Mouse (Mus musculus): Measurements from ENCODE around the gene Hoxa6. TPM values are rescaled to one million over a fixed set of nuclear protein-coding genes. Genes with fewer than 3 reads are reported as not detected.

Gene Hoxa6
- total and polyA plus RNA-seq, 3 experiments = 0.58 to 2.2 (median 2.1) TPM

DNA sequence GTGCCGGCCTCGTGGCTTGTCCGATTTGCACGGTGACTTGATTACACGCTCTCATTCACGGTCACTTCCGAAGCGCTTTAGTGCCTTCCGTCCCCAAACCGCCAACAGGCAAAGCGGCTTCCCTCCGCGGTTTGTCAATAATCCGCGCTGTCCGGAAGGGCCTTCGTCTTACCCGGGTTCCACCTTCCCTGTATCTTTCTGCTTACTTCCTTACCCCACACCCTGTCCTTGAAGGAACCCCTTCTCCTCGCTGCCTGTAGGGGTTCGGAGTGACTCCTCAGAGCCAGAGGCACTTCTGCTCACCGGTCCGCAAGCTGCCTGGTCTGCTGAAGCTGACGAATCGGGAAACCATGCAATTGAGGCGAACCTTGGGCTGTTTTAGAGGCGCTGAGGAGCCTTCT lies 37.9 kb upstream of the Hoxa6 start:
- Histone ChIP-seq H3K79me2 (replicated peaks; ENCODE audit: control insufficient read depth, extremely low read depth, insufficient read depth, poor library complexity, severe bottlenecking) (no peaks in the 10 kb centered on the region), H3K4me2 (ENCODE audit: insufficient read depth, low read depth, poor library complexity, severe bottlenecking) (no peak overlapping the region), H3K9ac (ENCODE audit: insufficient read depth, low read depth) (no peak overlapping the region), H3K4me1 (ENCODE audit: control insufficient read depth in 1 of 2, insufficient read depth in 2 of 2) (no peaks in the 10 kb centered on the region), H3K27ac (ENCODE audit: insufficient read depth, low read depth) (no peak overlapping the region), H3K9me3 (replicated peaks; ENCODE audit: low read length) (peaks cover 5% of the 10 kb centered on the region), H3K4me3 (replicated peaks in 1 of 3; ENCODE audit: low read depth in 2 of 3, low read length in 2 of 3, poor library complexity in 1 of 3) (no peak overlapping the region), H3K27me3 (replicated peaks) (no peaks in the 10 kb centered on the region), H3K36me3 (replicated peaks in 1 of 2; ENCODE audit: control insufficient read depth in 1 of 2, insufficient read depth in 1 of 2, low read length in 1 of 2) (no peaks in the 10 kb centered on the region)
- in situ Hi-C loops (cut with MboI; ENCODE audit: low pct_ligation_motif_present, low pct_unique_long_range_greater_than_20kb, low sequenced_read_pairs) (no loop called here), dilution Hi-C loops (cut with MboI; ENCODE audit: extremely low pct_ligation_motif_present, extremely low pct_unique_long_range_greater_than_20kb, low sequenced_read_pairs) (no loop called here)
- TF ChIP-seq TCF12 (IDR thresholded peaks at IDR 0.05; ENCODE audit: low read depth, low read length) = no peak
- no peak for TF ChIP-seq ZC3H11A (IDR thresholded peaks at IDR 0.05; ENCODE audit: low read depth, low read length)
- no peak for TF ChIP-seq MAZ (IDR thresholded peaks at IDR 0.05; ENCODE audit: low read depth, low read length)
- no peak for TF ChIP-seq ELF1 (IDR thresholded peaks at IDR 0.05; ENCODE audit: low read depth, low read length)
- no peak for TF ChIP-seq CHD1 (IDR thresholded peaks at IDR 0.05; ENCODE audit: low read depth, low read length)
- no peak for TF ChIP-seq JUN (IDR thresholded peaks at IDR 0.05; ENCODE audit: insufficient read depth, low read depth, low read length)
- TF ChIP-seq ZNF384 (IDR thresholded peaks at IDR 0.05; ENCODE audit: low read depth, low read length) = no peak
- no peak for DNase-seq (ENCODE audit: extremely low read depth)

DNA sequence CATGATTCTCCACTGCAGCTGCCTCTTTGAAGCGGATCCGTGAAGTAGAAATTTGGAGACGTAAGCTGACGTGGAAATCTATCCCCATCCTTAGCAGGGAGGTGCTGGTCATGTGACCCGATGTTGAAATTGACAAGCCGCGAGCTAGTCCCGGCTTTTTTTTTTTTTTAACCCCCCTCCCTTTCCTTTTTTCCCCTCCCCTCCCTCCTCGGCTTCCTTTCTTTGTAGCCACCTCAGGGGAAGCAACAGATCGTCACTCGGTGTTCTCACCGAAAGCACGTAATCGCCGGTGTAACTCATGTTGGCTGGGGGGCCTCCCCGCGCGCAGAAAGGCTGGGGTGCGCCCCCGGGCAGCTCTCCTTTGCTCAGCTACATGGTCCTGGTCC lies 37.2 kb upstream of the Hoxa6 start, which contains the start of gene Hoxa11:
Hoxa11 (minus strand) TSS at position 54 of the 386 bp plus-strand sequence.
- Histone ChIP-seq H3K4me1 (ENCODE audit: control insufficient read depth in 1 of 2, insufficient read depth in 2 of 2) (peaks cover 0 to 6% of the 10 kb centered on the region in 2 experiments; a peak in 2 of 4 replicates), H3K4me3 (replicated peaks in 1 of 3; ENCODE audit: low read depth in 2 of 3, low read length in 2 of 3, poor library complexity in 1 of 3) (no peak within 1 kb of the TSS), H3K9me3 (replicated peaks; ENCODE audit: low read length) (peaks cover 5% of the 10 kb centered on the region), H3K9ac (ENCODE audit: insufficient read depth, low read depth) (no peak within 1 kb of the TSS), H3K4me2 (ENCODE audit: insufficient read depth, low read depth, poor library complexity, severe bottlenecking) (no peak within 1 kb of the TSS), H3K27me3 (replicated peaks) (no peaks in the 10 kb centered on the region), H3K36me3 (replicated peaks in 1 of 2; ENCODE audit: control insufficient read depth in 1 of 2, insufficient read depth in 1 of 2, low read length in 1 of 2) (no peaks in the 10 kb centered on the region), H3K79me2 (replicated peaks; ENCODE audit: control insufficient read depth, extremely low read depth, insufficient read depth, poor library complexity, severe bottlenecking) (no peaks in the 10 kb centered on the region), H3K27ac (ENCODE audit: insufficient read depth, low read depth) (no peak within 1 kb of the TSS)
- in situ Hi-C loops (cut with MboI; ENCODE audit: low pct_ligation_motif_present, low pct_unique_long_range_greater_than_20kb, low sequenced_read_pairs) (no loop called here), dilution Hi-C loops (cut with MboI; ENCODE audit: extremely low pct_ligation_motif_present, extremely low pct_unique_long_range_greater_than_20kb, low sequenced_read_pairs) (no loop called here)
- no peak for TF ChIP-seq POLR2A (IDR thresholded peaks at IDR 0.05; ENCODE audit: low read depth, low read length)
- TF ChIP-seq MAX (IDR thresholded peaks at IDR 0.05; ENCODE audit: low read length) = no peak
- TF ChIP-seq ZMIZ1 (IDR thresholded peaks at IDR 0.05; ENCODE audit: low read depth, low read length) = no peak
- no peak for TF ChIP-seq POLR2AphosphoS2 (IDR thresholded peaks at IDR 0.05; ENCODE audit: low read depth, low read length)
- no peak for TF ChIP-seq ZC3H11A (IDR thresholded peaks at IDR 0.05; ENCODE audit: low read depth, low read length)
- TF ChIP-seq MEF2A (IDR thresholded peaks at IDR 0.05; ENCODE audit: borderline replicate concordance, low read depth, low read length) = no peak
- TF ChIP-seq SIN3A (IDR thresholded peaks at IDR 0.05; ENCODE audit: low read length) = no peak
- no peak for TF ChIP-seq TCF12 (IDR thresholded peaks at IDR 0.05; ENCODE audit: low read depth, low read length)
- TF ChIP-seq ETS1 (conservative IDR thresholded peaks at IDR 0.05; ENCODE audit: low read depth, low read length) = no peak
- DNase-seq (ENCODE audit: extremely low read depth) = no peak

All from CH12.LX (cell line).